Mouse (Mus musculus) liver, embryonic 12.5 days (tissue): ENCODE results near the gene Copb2. TPM values are rescaled to one million over a fixed set of nuclear protein-coding genes. Genes with fewer than 3 reads are reported as not detected.
A peak's percentile ranks its signal among the peaks of the same experiment; 100 is the strongest.

ENCODE experiments used
- ATAC-seq: fragments of 200-750 bp; cut with Nextera tagmentation; 2 replicates; pipeline ENCODE4 v1.8.0; 2017; ENCODE audit warnings: moderate number of reproducible peaks, mild to moderate bottlenecking, moderate library complexity
- H3K27ac ChIP-seq: fragments of 300-500 bp; sonication (generic); 2 replicates; pipeline ENCODE4 v1.5.1; 2016; ENCODE audit warnings: mild to moderate bottlenecking
- H3K27me3 ChIP-seq: fragments of 300-500 bp; sonication (generic); replicated peaks from 2 replicates; pipeline ENCODE4 v1.6.1; 2016; ENCODE audit warnings: mild to moderate bottlenecking, moderate library complexity
- H3K36me3 ChIP-seq: fragments of 300-500 bp; sonication (generic); 2 replicates; pipeline ENCODE4 v1.6.1; 2016; ENCODE audit warnings: mild to moderate bottlenecking, moderate library complexity
- H3K4me1 ChIP-seq: fragments of 300-500 bp; sonication (generic); 2 replicates; pipeline ENCODE4 v1.6.1; 2016
- H3K4me2 ChIP-seq: fragments of 300-500 bp; sonication (generic); 2 replicates; pipeline ENCODE4 v1.6.1; 2016; ENCODE audit warnings: mild to moderate bottlenecking, moderate library complexity
- H3K4me3 ChIP-seq: fragments of 300-500 bp; sonication (generic); 2 replicates; pipeline ENCODE4 v1.5.1; 2016; ENCODE audit warnings: mild to moderate bottlenecking, moderate library complexity
- H3K9ac ChIP-seq: fragments of 300-500 bp; sonication (generic); 2 replicates; pipeline ENCODE4 v1.6.1; 2016; ENCODE audit warnings: mild to moderate bottlenecking, moderate library complexity
- H3K9me3 ChIP-seq: fragments of 300-500 bp; sonication (generic); replicated peaks from 2 replicates; pipeline ENCODE4 v1.6.1; 2016; ENCODE audit warnings: mild to moderate bottlenecking, moderate library complexity
- WGBS: fragments of 180-500 bp; shearing (Covaris S2); methylation state at CpG from one replicate; pipeline ENCODE4 v1.1.7; 2016; ENCODE audit not compliant: insufficient replicate concordance; 5-methylcytosine and 5-hydroxymethylcytosine counted together
- polyA plus RNA-seq: library from polyadenylated mRNA; unstranded; fragments of >200 nt; fragmentation: Nextera tagmentation; extraction: Ambion mirVana; gene quantifications from 2 replicates; pipeline ENCODE4 v1.2.1, GENCODE M21; 2016

The Copb2 gene
- polyA plus RNA-seq = 98.3 and 102 TPM in 2 replicates

DNA sequence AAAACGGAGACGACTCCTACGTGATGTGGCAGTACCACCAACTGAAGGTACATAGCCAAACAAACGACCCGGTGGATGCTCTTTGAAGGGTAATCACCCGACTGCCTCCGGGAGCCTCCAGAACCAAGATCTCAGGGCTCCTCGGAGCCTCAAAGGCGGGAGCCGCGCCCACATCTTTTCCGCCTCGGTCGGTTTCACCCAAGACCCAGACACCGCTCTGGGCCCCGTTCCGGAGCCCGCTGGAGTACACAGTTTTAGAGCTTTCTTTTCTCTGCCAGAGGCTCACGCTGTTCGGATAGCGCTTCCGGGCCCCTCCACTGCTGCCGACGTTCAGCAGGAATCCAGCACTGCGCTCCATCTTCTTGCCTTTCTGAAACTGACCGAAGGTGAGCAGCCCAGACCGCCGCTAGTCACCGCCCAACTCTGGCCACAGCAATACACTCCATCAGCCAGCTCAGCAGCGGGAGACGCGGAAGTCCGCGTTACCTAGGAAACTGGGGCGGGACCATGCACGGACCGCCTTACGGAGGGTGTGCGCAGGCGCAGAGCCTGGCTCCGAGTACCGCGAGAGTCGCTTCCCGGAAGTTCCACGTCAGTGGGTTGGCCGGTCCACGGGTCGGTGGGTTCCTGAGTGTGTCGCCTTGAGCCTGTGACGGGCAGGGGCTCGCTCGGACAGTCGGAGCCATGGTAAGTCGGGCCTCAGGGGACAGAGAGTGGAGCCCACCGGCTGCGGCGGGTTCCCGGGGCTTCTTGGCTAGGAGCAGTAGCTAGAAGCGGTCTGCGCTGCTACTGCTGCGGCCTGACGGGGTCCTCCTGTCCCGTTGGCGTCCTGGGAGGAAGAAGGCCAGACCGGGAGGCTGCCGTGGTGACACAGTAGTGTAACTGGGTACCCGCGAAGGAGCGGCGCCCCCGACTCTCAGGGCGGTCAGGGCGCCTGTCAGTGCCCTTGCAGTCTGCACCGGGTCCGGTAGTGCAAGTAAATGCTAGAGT is at the start of gene Copb2:
TSS of gene Copb2 (plus strand) at position 585 of the 990 bp plus-strand sequence.
- Histone ChIP-seq H3K36me3 (peaks cover 15% of the 10 kb centered on the region), H3K9me3 (no peaks in the 10 kb centered on the region), H3K27me3 (no peaks in the 10 kb centered on the region; the same call in 1 of the 2 replicates), H3K4me3 (peak within 1 kb of the TSS; percentile 98), H3K4me2 (peak within 1 kb of the TSS; percentile 87), H3K27ac (peak within 1 kb of the TSS; percentile 84), H3K4me1 (peaks cover 28% of the 10 kb centered on the region), H3K9ac (peak within 1 kb of the TSS; percentile 94)
- WGBS = under 1% methylated on average over 76 of the region's 76 CpGs
- ATAC-seq = peak; percentile 99

DNA sequence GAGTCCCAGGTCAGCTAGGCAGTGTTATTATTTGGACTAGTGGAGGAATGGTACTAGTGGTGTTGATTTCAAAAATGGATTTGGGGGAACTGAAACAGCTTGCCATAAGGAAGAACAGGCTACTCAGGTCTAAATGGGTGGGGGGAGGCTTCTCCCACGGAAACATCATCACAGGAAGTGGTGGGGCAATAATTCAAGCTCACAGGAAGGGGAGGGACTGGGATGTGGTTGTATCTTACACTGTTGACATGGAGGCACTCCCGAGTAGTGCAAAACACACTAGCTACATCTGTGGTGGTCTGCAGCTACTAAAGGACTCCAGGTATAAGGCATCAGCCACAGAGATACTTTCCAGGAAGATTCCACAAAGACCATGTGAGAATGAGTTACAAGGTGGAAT is 39.6 kb upstream of the Copb2 start:
- no peaks in the 10 kb centered on the region for H3K27me3 ChIP-seq
- no peak for ATAC-seq
- WGBS = 21% methylated on average over 2 of the region's 2 CpGs
- H3K4me1 ChIP-seq = no peaks in the 10 kb centered on the region
- H3K27ac ChIP-seq = no peak overlapping the region
- no peaks in the 10 kb centered on the region for H3K9me3 ChIP-seq
- H3K9ac ChIP-seq = no peak overlapping the region
- no peak overlapping the region for H3K4me2 ChIP-seq
- no peaks in the 10 kb centered on the region for H3K36me3 ChIP-seq
- no peak overlapping the region for H3K4me3 ChIP-seq

DNA sequence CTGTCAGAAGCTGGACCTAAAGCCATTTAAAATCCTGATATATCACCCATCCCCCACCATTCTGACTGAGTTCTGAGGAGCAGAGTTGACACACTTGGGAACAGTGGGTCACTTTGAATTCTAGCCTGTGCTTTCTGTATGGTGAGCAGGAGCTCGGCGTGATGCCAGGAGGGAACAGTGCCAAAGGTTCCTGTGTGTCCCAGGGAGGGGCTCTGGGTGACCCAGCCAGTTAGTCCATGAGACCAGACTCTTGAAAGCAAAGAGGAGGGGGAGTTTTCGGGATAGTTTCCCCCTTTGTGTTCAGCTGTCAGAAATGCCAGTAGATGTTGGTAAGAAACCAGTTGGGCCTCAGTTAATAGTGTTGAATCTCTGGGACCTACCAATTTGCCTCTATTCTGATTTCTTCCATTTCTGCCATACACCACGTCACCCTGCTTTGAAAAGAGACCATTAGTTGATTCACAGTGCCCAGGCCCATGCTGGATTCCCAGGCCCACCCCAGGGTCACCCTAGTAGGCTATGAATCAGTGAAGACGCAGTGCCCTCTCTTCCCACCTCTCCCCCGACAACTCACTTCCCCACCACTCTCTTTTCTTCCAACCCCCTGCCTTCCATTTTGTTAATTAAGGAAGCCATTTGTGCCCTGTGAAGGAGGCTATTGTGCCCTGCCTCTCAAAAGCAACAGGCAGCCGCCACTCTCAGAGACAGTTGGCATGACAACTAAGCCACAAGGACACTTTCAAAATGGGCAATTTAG is 38.6 kb upstream of the Copb2 start:
- no peaks in the 10 kb centered on the region for H3K4me1 ChIP-seq
- WGBS = 71% methylated on average over 7 of the region's 7 CpGs
- ATAC-seq = no peak
- H3K9me3 ChIP-seq = no peaks in the 10 kb centered on the region
- no peak overlapping the region for H3K9ac ChIP-seq
- no peaks in the 10 kb centered on the region for H3K36me3 ChIP-seq
- no peaks in the 10 kb centered on the region for H3K27me3 ChIP-seq
- no peak overlapping the region for H3K4me3 ChIP-seq
- no peak overlapping the region for H3K4me2 ChIP-seq
- no peak overlapping the region for H3K27ac ChIP-seq

DNA sequence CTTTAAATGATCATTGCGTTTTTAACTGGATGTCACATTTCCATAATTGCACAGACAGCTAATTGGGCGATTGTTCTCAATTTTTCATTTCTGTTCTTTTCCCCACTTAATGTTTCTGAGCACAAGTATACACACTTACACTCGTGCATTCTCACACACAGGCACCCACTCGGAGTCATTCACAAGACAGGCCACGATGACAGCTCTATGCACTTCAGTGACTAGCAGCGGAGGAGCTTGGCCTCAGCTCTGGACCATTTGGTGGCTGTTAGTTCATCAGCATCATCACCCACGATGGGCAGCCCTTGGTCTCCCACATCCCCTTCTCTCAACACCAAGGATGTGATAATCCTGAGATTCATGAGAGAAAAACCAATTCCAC is 38.0 kb upstream of the Copb2 start:
- Histone ChIP-seq H3K27me3 (no peaks in the 10 kb centered on the region), H3K9ac (no peak overlapping the region), H3K4me2 (no peak overlapping the region), H3K4me3 (no peak overlapping the region), H3K27ac (no peak overlapping the region), H3K36me3 (no peaks in the 10 kb centered on the region), H3K4me1 (no peaks in the 10 kb centered on the region), H3K9me3 (no peaks in the 10 kb centered on the region)
- WGBS = 64% methylated on average over 7 of the region's 7 CpGs
- no peak for ATAC-seq

DNA sequence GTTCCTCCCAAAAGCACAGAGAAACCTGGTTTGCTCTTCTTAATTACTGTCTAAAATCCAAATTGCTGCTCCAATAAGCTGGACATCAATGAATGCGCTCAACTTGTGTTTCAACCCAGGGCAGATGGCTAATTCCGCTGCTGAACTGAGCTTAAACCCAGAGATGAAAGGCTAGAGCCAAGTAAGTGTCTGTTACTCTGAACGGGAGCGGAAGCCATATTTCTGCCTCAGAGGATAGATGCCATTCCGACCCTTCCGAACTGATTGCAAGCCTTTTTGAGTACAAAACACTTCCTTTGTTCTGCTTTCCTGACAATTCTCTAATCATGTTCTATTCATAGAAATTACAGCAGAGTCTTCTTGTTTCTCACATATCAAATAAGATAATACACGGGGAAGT is 36.3 kb upstream of the Copb2 start:
- Histone ChIP-seq H3K4me3 (no peak overlapping the region), H3K27me3 (no peaks in the 10 kb centered on the region), H3K36me3 (no peaks in the 10 kb centered on the region), H3K27ac (no peak overlapping the region), H3K9ac (no peak overlapping the region), H3K4me2 (no peak overlapping the region), H3K4me1 (no peaks in the 10 kb centered on the region), H3K9me3 (no peaks in the 10 kb centered on the region)
- WGBS = 77% methylated on average over 7 of the region's 7 CpGs
- ATAC-seq = no peak

GRCm38 (mm10) chr9:98529776-98530175 is 33.7 kb upstream of the Copb2 start:
- Histone ChIP-seq H3K4me2 (no peak overlapping the region), H3K27me3 (no peaks in the 10 kb centered on the region), H3K27ac (no peak overlapping the region), H3K4me3 (no peak overlapping the region), H3K36me3 (no peaks in the 10 kb centered on the region), H3K9me3 (no peaks in the 10 kb centered on the region), H3K4me1 (no peaks in the 10 kb centered on the region), H3K9ac (no peak overlapping the region)
- ATAC-seq = no peak
- 65% methylated on average over 4 of the region's 4 CpGs for WGBS

DNA sequence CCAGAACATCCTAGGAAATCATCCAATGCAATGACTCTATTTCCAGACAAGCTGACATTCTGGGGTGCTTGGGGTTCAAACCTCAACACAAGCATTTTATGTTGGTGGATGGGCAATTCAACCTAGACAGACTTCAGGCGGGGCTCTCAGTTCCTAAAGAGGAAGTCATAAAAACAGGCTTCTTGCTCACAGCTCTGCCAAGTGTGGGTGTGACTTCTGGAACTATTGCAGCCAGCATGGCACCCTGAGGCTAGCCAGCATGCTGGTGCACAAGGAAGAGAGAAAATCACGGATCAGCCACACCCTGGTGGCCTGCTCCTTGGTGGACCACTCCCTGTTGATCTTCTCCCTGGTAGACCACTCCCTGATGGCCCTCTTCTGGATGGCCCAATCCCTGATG is 32.5 kb upstream of the Copb2 start:
- Histone ChIP-seq H3K4me3 (no peak overlapping the region), H3K36me3 (no peaks in the 10 kb centered on the region), H3K27ac (no peak overlapping the region), H3K4me1 (no peaks in the 10 kb centered on the region), H3K9me3 (no peaks in the 10 kb centered on the region), H3K27me3 (no peaks in the 10 kb centered on the region), H3K4me2 (no peak overlapping the region), H3K9ac (no peak overlapping the region)
- WGBS = 23% methylated on average over 2 of the region's 2 CpGs
- ATAC-seq = no peak

DNA sequence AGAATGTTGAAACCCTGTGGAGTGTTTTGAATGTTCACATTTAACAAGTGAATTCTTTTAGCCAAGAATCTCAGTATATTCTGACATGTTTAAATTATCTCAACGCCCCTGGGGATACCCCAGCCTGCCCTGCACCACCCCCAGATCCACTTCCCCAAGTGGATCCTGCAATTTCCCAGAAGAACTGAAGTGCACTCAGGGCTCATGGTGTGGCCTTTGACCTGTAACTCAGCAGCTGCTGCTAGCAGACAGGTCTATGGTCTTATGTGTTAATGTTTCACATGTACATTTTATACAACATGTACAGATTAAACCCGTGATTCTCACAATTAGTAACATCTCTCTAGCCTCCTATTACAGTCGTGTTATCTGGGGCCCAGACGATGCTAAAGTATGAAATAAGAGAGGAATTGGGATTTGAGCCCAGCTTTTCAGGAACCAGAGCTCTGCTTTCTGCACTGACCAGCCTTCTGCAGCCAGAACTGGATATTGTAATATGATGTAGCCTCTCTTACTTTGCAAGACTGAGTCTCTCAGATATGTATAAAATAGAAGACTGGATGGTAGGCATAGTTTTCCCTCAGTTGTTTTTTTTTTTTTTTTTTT is 28.7 kb upstream of the Copb2 start:
- no peaks in the 10 kb centered on the region for H3K27me3 ChIP-seq
- no peaks in the 10 kb centered on the region for H3K9me3 ChIP-seq
- no peak overlapping the region for H3K4me2 ChIP-seq
- H3K36me3 ChIP-seq = no peaks in the 10 kb centered on the region
- peaks cover 5% of the 10 kb centered on the region; the same call in 1 of the 2 replicates for H3K4me1 ChIP-seq
- no peak overlapping the region for H3K4me3 ChIP-seq
- H3K9ac ChIP-seq = no peak overlapping the region
- H3K27ac ChIP-seq = no peak overlapping the region
- no peak for ATAC-seq
- WGBS = 68% methylated on average over 4 of the region's 4 CpGs

GRCm38 (mm10) chr9:98535763-98536162 is 27.8 kb upstream of the Copb2 start:
- no peak overlapping the region for H3K27ac ChIP-seq
- H3K4me1 ChIP-seq = peaks cover 5% of the 10 kb centered on the region; the same call in 1 of the 2 replicates
- ATAC-seq = no peak
- no peak overlapping the region for H3K4me3 ChIP-seq
- no peak overlapping the region for H3K4me2 ChIP-seq
- no peak overlapping the region for H3K9ac ChIP-seq
- no peaks in the 10 kb centered on the region for H3K36me3 ChIP-seq
- no peaks in the 10 kb centered on the region for H3K9me3 ChIP-seq
- H3K27me3 ChIP-seq = no peaks in the 10 kb centered on the region

GRCm38 (mm10) chr9:98538017-98538712 is 25.4 kb upstream of the Copb2 start:
- Histone ChIP-seq H3K9me3 (no peaks in the 10 kb centered on the region), H3K4me2 (peak overlapping the region; percentile 35; the same call in 1 of the 2 replicates), H3K4me1 (peaks cover 5% of the 10 kb centered on the region; the same call in 1 of the 2 replicates), H3K27me3 (no peaks in the 10 kb centered on the region), H3K36me3 (no peaks in the 10 kb centered on the region), H3K4me3 (no peak overlapping the region), H3K27ac (no peak overlapping the region), H3K9ac (no peak overlapping the region)
- no peak for ATAC-seq
- WGBS = 49% methylated on average over 13 of the region's 13 CpGs

DNA sequence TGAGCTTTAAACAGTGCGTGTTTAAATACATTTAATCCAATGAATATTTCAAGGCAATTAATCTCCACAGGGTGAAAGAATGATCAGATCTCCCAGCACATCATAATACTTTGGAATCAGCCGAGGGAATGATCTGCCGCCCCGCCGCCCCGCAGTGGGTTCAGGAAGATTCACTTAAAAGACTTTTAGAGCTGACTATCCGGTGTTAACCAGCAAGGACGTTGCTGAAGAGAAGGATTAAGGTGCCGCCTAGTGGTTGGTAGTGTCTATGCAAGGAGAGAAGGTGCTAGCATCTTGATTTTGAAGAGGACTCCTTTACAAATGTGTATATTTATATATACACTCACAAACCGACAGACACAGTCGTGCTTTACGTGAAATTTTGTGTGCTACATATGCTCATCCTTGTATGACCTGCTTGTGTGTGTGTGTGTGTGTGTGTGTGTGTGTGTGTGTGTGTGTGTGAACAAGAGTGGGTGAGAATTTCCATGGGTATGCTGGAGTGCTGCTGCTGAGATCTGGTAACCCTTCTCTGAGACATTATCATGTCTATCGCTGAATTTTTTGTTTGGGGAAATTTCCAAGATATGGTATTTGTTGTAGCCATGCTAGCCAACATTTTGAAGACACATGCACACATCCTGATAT is 24.7 kb upstream of the Copb2 start:
- Histone ChIP-seq H3K4me2 (peak overlapping the region; percentile 35; the same call in 1 of the 2 replicates), H3K9ac (no peak overlapping the region), H3K9me3 (no peaks in the 10 kb centered on the region), H3K4me3 (no peak overlapping the region), H3K27me3 (no peaks in the 10 kb centered on the region), H3K27ac (no peak overlapping the region), H3K36me3 (no peaks in the 10 kb centered on the region), H3K4me1 (peaks cover 5% of the 10 kb centered on the region; the same call in 1 of the 2 replicates)
- WGBS = 7% methylated on average over 13 of the region's 13 CpGs
- no peak for ATAC-seq
